Mouse (Mus musculus) brain, embryonic 14.5 days (tissue): ENCODE results near the gene Chpt1. TPM values are rescaled to one million over a fixed set of nuclear protein-coding genes. Genes with fewer than 3 reads are reported as not detected.
A peak's percentile ranks its signal among the peaks of the same experiment; 100 is the strongest.
"Not testable (repeated sequence)": the region's sequence is repeated elsewhere in the genome, so short reads cannot be mapped to it uniquely, and the experiment has no call there.

Source experiments
- DNase-seq: peaks from one replicate; pipeline ENCODE4 v3.0.0-alpha.2; 2011; ENCODE audit warnings: low read depth
- CTCF ChIP-seq: fragments of 200-500 bp; IDR thresholded peaks from 2 replicates; pipeline ENCODE4 v1.5.1; 2012; ENCODE audit warnings: inconsistent platforms, mild to moderate bottlenecking, moderate library complexity, borderline replicate concordance; ENCODE audit not compliant: insufficient read depth, insufficient read length; ENCODE audit errors: extremely low read depth
- POLR2A ChIP-seq: fragments of 200-500 bp; IDR thresholded peaks from 2 replicates; pipeline ENCODE4 v1.6.1; 2012; ENCODE audit warnings: mild to moderate bottlenecking, inconsistent platforms, borderline replicate concordance; ENCODE audit not compliant: poor library complexity, insufficient read depth, insufficient read length, severe bottlenecking; ENCODE audit errors: extremely low read depth
- polyA plus RNA-seq: library from polyadenylated mRNA; depleted of rRNA; stranded (reverse); fragments of >200 nt; gene quantifications from 2 replicates; pipeline ENCODE4 v1.2.3, GENCODE M21; 2012

Chpt1 gene
- polyA plus RNA-seq, 1 experiment = 6.0 TPM

DNA sequence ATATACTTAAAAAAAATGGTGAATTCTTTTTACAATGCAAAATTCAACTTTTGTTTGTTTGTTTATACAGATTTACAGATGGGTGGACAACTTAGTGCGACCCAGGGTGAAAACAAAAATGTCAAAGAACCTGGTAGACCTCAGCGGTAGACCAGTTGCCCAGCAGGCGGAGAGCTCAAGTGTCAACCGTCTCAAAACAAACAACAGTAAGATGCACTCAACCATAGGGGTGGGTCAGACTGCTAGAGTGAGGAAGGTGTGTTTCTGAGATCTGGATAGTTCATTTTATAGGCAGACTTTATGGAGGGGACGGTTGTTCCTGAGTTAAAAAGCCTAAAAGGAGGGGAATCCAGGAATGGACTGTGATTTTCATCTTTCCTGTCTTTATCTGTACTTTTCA, 15.2 kb downstream of the Chpt1 start:
- DNase-seq = no peak
- TF ChIP-seq POLR2A (no peak), CTCF (no peak)

DNA sequence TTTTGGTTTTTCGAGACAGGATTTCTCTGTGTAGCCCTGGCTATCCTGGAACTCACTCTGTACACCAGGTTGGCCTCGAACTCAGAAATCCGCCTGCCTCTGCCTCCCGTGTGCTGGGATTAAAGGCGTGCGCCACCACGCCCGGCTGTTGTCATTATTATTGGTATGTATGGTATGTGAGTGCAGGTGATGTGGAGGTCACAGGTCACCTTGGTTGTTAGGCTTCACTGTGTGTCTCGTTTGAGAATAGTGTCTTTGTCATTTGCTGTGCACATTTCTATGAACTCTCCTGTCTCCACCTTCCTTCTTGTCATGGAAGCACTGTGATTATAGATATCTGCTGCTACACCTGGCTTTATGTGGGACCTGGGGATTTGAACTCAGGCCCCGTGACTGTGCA, 21.0 kb downstream of the Chpt1 start:
- not testable (repeated sequence) for DNase-seq

DNA sequence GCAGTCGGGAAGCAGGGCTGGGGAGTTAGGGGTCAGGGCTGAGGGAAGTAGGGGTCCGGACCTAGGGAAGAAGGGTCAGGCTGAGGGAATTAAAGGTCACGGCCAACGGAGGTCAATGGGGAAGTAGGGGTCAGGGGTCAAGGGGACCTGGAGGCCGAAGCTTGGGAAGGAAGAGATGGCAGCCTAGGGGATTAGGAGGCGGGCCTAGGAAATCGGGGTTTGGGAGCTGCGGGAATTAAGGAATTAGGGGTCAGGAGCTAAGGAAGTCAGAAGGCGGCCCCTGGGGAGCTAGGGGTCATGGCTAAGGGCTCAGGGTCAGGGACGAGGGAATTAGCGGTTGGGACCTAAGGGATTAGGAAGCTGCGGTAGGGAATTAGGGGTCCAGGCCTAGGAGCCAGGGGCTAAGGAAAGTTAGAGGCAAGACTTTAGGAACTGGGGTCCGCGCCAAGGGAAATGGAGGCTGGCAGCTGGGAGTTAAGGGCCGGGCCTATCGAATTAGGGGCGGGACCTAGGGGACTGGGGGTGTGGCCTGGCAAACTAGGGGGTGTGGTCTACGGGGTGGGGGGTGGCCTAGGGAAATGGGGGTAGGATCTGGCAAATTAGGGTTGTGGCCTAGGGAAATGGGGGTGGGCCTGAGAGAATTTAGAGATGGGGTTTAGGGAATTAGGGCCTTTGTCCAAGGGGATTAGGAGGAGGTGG, 43.6 kb downstream of the Chpt1 start:
- DNase-seq = no peak
- TF ChIP-seq CTCF = no peak
- TF ChIP-seq POLR2A = no peak

DNA sequence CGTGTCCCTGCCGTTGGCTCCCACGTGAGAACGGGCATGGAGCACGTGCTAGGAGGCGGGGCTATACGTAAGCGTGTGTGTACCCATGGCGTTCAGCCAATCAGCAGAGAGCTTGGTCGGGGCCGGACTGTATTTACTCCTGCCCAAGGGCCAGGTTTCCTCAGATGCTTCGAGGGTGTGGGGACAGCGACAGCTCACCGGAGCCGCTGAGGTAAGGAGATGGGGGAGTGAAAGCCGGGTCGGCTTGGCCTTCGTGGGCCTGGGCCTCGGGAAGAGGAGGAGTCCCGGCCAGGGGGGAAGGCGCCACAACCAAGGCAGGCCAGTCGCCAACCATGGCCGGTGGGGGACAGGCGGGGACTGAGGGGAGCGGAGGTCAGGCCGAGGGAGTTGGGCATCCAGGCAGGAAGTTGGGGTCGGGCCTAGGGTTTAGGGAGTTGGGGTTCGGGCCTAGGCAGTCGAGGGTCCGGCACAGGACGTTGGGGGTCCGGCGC, 44.3 kb downstream of the Chpt1 start, which contains the start of gene Sycp3:
Gene Sycp3, plus strand, starts transcription at position 68 of the 491 bp plus-strand sequence.
- DNase-seq = no peak

DNA sequence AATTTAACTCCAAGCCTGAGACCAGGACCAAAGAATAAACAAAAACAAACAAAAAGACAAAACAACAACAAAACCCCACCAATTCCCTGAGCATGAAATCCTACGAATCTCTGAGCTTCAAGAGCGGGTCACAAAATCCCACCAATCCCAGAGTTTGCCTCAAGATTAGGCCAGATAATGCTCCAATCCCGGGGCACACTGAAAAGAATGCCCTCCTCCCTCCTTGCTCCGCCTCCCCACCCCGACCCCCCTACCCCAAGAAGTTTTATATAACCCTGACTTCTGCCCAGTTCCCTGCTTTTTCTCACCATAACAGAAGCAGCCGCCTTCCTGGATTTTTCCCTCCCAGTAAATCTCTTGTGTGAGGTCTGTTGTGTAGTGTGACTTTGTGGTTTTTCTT, 46.1 kb downstream of the Chpt1 start:
- TF ChIP-seq POLR2A (no peak), CTCF (no peak)
- no peak for DNase-seq

More for the DNA sequence above, 44.3 kb downstream of the Chpt1 start, which contains the start of gene Sycp3:
- TF ChIP-seq CTCF (no peak), POLR2A (no peak)

GRCm38 (mm10) chr10:88451990-88452389, 51.9 kb downstream of the Chpt1 start:
- no peak for TF ChIP-seq CTCF
- TF ChIP-seq POLR2A = no peak
- no peak for DNase-seq

DNA sequence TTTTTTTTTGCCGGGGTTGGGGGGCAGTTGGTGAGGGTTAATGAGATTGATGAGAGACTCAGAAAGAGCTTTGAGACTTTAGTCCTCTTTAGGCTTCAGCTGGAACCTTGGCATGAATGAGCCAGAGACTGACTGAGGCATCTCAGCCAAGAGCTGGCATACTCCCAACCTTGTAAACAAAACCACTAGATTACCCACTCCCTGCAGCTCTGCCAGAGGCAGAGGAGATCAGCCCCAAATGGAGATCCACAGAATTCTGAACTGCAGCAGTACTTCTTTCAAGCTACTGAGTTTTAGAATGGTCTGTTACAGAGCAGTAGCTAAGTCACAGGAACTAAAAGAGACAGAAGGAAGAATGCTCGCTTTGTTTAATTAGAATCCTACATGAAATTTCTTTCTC, 52.7 kb downstream of the Chpt1 start:
- peak; percentile 90 for DNase-seq
- TF ChIP-seq CTCF (no peak), POLR2A (no peak)

GRCm38 (mm10) chr10:88441224-88441623, 62.6 kb downstream of the Chpt1 start:
- no peak for DNase-seq
- TF ChIP-seq CTCF (no peak), POLR2A (no peak)

- no peak for DNase-seq
- TF ChIP-seq POLR2A (no peak), CTCF (no peak)
These were observed 75.9 kb downstream of the Chpt1 start for GRCm38 (mm10) chr10:88427998-88428397.

DNA sequence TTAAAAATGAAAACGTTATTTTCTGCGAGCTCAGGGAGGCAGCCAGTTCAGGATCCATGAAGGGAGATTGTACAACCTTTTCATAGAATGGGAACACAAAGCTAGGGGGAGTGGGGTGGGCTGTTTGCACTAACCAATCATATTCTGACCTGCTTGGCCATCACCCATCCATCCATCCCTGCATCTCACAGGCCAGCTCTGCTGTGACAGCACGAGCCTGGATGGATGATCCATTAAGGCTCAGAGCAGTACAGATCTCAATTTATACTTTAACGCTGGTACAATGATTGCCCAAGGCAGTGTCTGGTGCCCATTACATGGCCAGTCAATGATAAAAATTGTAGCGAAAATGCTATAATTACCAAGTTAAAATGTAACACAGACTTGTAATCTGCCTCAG, 77.0 kb downstream of the Chpt1 start:
- no peak for DNase-seq
- TF ChIP-seq CTCF = no peak
- TF ChIP-seq POLR2A = no peak

DNA sequence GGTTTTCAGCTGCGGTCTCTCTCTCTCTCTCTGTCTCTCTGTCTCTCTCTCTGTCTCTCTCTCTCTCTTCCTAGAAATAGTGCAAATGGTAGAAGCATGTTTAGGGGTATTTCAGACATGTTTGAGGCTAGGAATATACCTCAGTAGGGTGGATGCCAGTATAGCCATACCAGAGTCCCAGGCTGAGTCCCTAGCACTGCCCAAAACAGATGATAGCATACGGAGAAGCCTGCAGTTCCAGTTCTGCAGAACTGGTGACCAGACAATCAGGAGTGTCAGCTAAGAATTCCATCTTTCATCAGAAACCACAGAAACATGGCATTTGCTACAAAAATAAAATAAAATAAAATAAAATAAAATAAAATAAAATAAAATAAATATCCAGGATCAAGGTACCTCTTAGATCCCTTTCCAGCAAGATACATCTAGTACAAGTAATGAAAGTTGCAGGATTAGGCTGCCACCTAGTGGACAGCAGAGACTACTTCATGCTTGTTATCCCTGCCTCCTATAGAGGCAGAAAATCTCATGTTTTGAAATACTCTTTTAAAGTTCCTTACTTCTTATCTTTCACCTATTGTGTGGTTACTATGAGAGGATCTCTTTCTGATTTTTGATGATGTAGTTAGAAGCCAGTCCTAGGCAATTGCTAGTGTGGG, 77.6 kb downstream of the Chpt1 start:
- peak; percentile 92 for DNase-seq
- no peak for TF ChIP-seq POLR2A
- TF ChIP-seq CTCF = peak; percentile 75; the same call in 1 of the 2 replicates
